Mouse (Mus musculus) kidney, embryonic 15.5 days (tissue): ENCODE measurements around the gene Glod5. TPM values are rescaled to one million over a fixed set of nuclear protein-coding genes. Genes with fewer than 3 reads are reported as not detected.

Source experiments
- ATAC-seq: fragments of 200-750 bp; cut with Nextera tagmentation; replicated peaks from 2 replicates; pipeline ENCODE4 v1.8.0; 2017; ENCODE audit warnings: moderate TSS enrichment; ENCODE audit not compliant: low FRiP score
- H3K27ac ChIP-seq: fragments of 300-500 bp; sonication (generic); 2 replicates; pipeline ENCODE4 v1.5.1; 2015; ENCODE audit warnings: mild to moderate bottlenecking, inconsistent platforms
- H3K27me3 ChIP-seq: fragments of 300-500 bp; sonication (generic); 2 replicates; pipeline ENCODE4 v1.6.1; 2015; ENCODE audit warnings: inconsistent platforms
- H3K36me3 ChIP-seq: fragments of 300-500 bp; sonication (generic); 2 replicates; pipeline ENCODE4 v1.6.1; 2015; ENCODE audit warnings: inconsistent platforms
- H3K4me1 ChIP-seq: fragments of 300-500 bp; sonication (generic); 2 replicates; pipeline ENCODE4 v1.6.1; 2015; ENCODE audit warnings: inconsistent platforms
- H3K4me2 ChIP-seq: fragments of 300-500 bp; sonication (generic); 2 replicates; pipeline ENCODE4 v1.6.1; 2015; ENCODE audit warnings: moderate library complexity, mild to moderate bottlenecking, inconsistent platforms
- H3K4me3 ChIP-seq: fragments of 300-500 bp; sonication (generic); replicated peaks from 2 replicates; pipeline ENCODE4 v1.5.1; 2015; ENCODE audit warnings: mild to moderate bottlenecking, inconsistent platforms
- H3K9ac ChIP-seq: fragments of 300-500 bp; sonication (generic); 2 replicates; pipeline ENCODE4 v1.6.1; 2015; ENCODE audit warnings: mild to moderate bottlenecking, inconsistent platforms
- H3K9me3 ChIP-seq: fragments of 300-500 bp; sonication (generic); replicated peaks from 2 replicates; pipeline ENCODE4 v1.6.1; 2016; ENCODE audit warnings: inconsistent platforms
- WGBS: fragments of 180-500 bp; shearing (Covaris S2); methylation state at CpG from one replicate; pipeline ENCODE4 v1.1.7; 2015; ENCODE audit warnings: mixed read lengths; 5-methylcytosine and 5-hydroxymethylcytosine counted together
- polyA plus RNA-seq: library from polyadenylated mRNA; unstranded; fragments of >200 nt; fragmentation: Nextera tagmentation; extraction: Ambion mirVana; gene quantifications from 2 replicates; pipeline ENCODE4 v1.2.1, GENCODE M21; 2015

Gene Glod5
- polyA plus RNA-seq, 1 experiment from 2014 or later, result not detected

DNA sequence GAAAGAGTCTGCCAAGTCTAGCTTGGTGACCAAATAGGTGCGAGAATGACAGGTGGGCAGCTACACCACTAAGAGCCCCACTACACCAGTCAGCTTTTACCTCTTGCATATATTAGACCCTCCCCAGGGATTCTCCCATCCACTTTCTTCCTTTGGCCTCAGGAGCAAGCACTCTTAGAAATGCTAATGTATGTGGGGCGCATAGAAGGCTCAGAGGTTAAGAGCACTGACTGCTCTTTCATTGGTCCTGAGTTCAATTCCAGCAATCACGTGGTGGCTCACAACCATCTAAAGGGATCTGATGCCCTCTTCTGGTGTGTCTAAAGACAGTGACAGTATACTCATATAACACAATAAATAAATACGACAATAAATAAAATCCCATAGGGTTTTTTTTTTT, 15.3 kb downstream of the Glod5 start:
- H3K36me3 ChIP-seq, result no peaks in the 10 kb centered on the region
- no peak overlapping the region for H3K4me3 ChIP-seq
- 62% methylated on average over 4 of the region's 4 CpGs for WGBS
- H3K4me2 ChIP-seq, result no peak overlapping the region
- H3K27me3 ChIP-seq, result no peaks in the 10 kb centered on the region
- no peaks in the 10 kb centered on the region for H3K9me3 ChIP-seq
- no peak overlapping the region for H3K9ac ChIP-seq
- no peak overlapping the region for H3K27ac ChIP-seq
- no peaks in the 10 kb centered on the region for H3K4me1 ChIP-seq
- no peak for ATAC-seq

GRCm38 (mm10) chrX:8002001-8002400, 16.3 kb downstream of the Glod5 start:
- H3K9me3 ChIP-seq, result no peaks in the 10 kb centered on the region
- H3K9ac ChIP-seq, result no peak overlapping the region
- H3K36me3 ChIP-seq, result no peaks in the 10 kb centered on the region
- H3K4me3 ChIP-seq, result no peak overlapping the region
- ATAC-seq, result no peak
- no peaks in the 10 kb centered on the region for H3K27me3 ChIP-seq
- H3K27ac ChIP-seq, result no peak overlapping the region
- WGBS, result 20% methylated on average over 5 of the region's 5 CpGs
- H3K4me2 ChIP-seq, result no peak overlapping the region
- H3K4me1 ChIP-seq, result no peaks in the 10 kb centered on the region

- WGBS, result 77% methylated on average over 3 of the region's 3 CpGs
- H3K4me1 ChIP-seq, result no peaks in the 10 kb centered on the region
- H3K9me3 ChIP-seq, result no peaks in the 10 kb centered on the region
- H3K4me3 ChIP-seq, result no peak overlapping the region
- no peak overlapping the region for H3K9ac ChIP-seq
- no peaks in the 10 kb centered on the region for H3K36me3 ChIP-seq
- no peaks in the 10 kb centered on the region for H3K27me3 ChIP-seq
- no peak for ATAC-seq
- H3K27ac ChIP-seq, result no peak overlapping the region
- H3K4me2 ChIP-seq, result no peak overlapping the region
Measured at GRCm38 (mm10) chrX:8000546-8001192, 17.6 kb downstream of the Glod5 start.

- no peak overlapping the region for H3K9ac ChIP-seq
- H3K4me3 ChIP-seq, result no peak overlapping the region
- no peak for ATAC-seq
- no peaks in the 10 kb centered on the region for H3K36me3 ChIP-seq
- WGBS, result 74% methylated on average over 10 of the region's 10 CpGs
- no peaks in the 10 kb centered on the region for H3K4me1 ChIP-seq
- no peak overlapping the region for H3K4me2 ChIP-seq
- no peaks in the 10 kb centered on the region for H3K9me3 ChIP-seq
- no peaks in the 10 kb centered on the region for H3K27me3 ChIP-seq
- 0 out of 2 replicates have a peak overlapping the region, but pooled peaks have one; percentile 45 for H3K27ac ChIP-seq
Measured at GRCm38 (mm10) chrX:7993068-7993735, 25.1 kb downstream of the Glod5 start.

GRCm38 (mm10) chrX:7992379-7993067, 25.8 kb downstream of the Glod5 start:
- peak; percentile 67; the same call in 1 of the 2 replicates for ATAC-seq
- Histone ChIP-seq H3K27me3 (no peaks in the 10 kb centered on the region), H3K4me2 (no peak overlapping the region), H3K9me3 (no peaks in the 10 kb centered on the region), H3K4me1 (no peaks in the 10 kb centered on the region), H3K9ac (no peak overlapping the region), H3K27ac (peak overlapping the region; percentile 45; the same call in 1 of the 2 replicates), H3K4me3 (no peak overlapping the region), H3K36me3 (no peaks in the 10 kb centered on the region)
- WGBS, result 53% methylated on average over 8 of the region's 8 CpGs

GRCm38 (mm10) chrX:7981368-7981767, 36.9 kb downstream of the Glod5 start:
- Histone ChIP-seq H3K9me3 (no peaks in the 10 kb centered on the region), H3K27me3 (no peaks in the 10 kb centered on the region), H3K36me3 (no peaks in the 10 kb centered on the region), H3K9ac (no peak overlapping the region), H3K27ac (no peak overlapping the region), H3K4me3 (no peak overlapping the region), H3K4me2 (no peak overlapping the region), H3K4me1 (no peaks in the 10 kb centered on the region)
- WGBS, result 84% methylated on average over 7 of the region's 7 CpGs
- no peak for ATAC-seq

GRCm38 (mm10) chrX:7977892-7978291, 40.4 kb downstream of the Glod5 start, which contains the start of gene Gata1:
TSS of gene Gata1 (minus strand) at chrX:7978071.
- Histone ChIP-seq H3K36me3 (no peaks in the 10 kb centered on the region), H3K4me1 (no peaks in the 10 kb centered on the region), H3K9ac (no peak within 1 kb of the TSS), H3K4me3 (no peak within 1 kb of the TSS), H3K27ac (no peak within 1 kb of the TSS), H3K27me3 (no peaks in the 10 kb centered on the region), H3K4me2 (no peak within 1 kb of the TSS), H3K9me3 (no peaks in the 10 kb centered on the region)
- ATAC-seq, result no peak
- WGBS, result 89% methylated on average over 11 of the region's 11 CpGs

DNA sequence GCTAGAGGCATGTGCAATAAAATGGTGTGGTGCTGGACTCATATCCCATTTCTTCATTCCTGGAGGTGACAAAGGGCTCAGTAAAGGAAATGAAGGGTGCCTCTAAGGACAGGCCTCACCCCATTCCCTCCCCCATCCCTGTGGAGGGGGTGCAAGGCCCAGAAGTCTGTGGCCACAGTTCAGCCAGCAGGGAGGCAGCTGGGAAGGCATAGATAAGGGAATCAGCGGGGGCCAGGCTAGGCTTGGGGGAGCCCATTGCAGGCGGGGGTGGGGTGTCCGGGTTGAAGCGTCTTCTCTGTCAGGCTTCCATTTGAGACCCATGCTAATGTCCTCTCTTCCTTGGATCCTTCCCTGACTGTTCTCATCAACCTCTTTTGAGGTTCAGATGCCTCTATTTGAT, 47.0 kb downstream of the Glod5 start:
- peak; percentile 49; the same call in 1 of the 2 replicates for ATAC-seq
- no peaks in the 10 kb centered on the region for H3K27me3 ChIP-seq
- H3K4me1 ChIP-seq, result no peaks in the 10 kb centered on the region
- H3K36me3 ChIP-seq, result no peaks in the 10 kb centered on the region
- H3K27ac ChIP-seq, result no peak overlapping the region
- 70% methylated on average over 4 of the region's 4 CpGs for WGBS
- no peaks in the 10 kb centered on the region for H3K9me3 ChIP-seq
- H3K4me2 ChIP-seq, result no peak overlapping the region
- no peak overlapping the region for H3K4me3 ChIP-seq
- no peak overlapping the region for H3K9ac ChIP-seq

DNA sequence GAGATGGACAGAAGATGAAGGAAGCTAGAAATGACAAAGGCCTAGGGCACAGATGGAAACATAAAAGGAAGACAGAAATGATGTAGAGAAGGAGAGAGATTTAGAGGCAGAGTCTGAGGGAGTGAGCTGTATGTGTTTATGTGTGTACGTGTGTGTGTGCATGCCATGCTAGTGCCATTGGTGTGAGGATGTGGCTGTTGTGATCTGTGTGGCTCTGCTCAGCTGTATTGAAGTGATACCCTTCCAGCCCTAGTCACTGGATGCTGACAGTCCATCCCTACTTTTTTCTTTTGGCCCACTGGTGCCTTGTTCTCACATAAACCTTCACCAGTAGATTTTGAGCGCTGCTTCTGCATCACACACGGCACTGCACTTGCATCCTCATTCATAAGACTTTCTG, 49.4 kb downstream of the Glod5 start:
- H3K36me3 ChIP-seq, result no peaks in the 10 kb centered on the region
- H3K27ac ChIP-seq, result no peak overlapping the region
- no peak overlapping the region for H3K4me3 ChIP-seq
- no peaks in the 10 kb centered on the region for H3K27me3 ChIP-seq
- no peak overlapping the region for H3K9ac ChIP-seq
- WGBS, result 92% methylated on average over 3 of the region's 3 CpGs
- no peaks in the 10 kb centered on the region for H3K9me3 ChIP-seq
- no peak overlapping the region for H3K4me2 ChIP-seq
- no peak for ATAC-seq
- H3K4me1 ChIP-seq, result no peaks in the 10 kb centered on the region

DNA sequence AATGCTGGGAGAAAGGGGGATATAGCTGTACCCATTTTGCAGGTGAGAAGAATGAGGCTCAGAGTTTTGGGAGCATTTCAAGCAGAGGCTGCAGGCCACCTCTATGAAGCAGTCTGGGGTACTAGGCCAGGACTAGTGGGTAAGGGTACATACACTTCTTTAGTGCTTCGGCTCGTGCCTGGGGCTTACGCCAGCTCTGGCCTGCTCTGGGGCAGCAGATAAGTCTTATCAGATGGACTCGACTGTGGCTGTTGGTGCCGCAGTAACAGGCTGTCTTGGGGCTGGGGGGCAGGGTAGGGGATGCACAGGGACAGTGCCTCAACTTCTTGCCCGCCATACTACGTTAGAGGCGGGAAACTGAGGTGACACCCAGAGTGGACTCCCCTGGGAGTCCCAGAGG, 50.1 kb downstream of the Glod5 start:
- 86% methylated on average over 8 of the region's 8 CpGs for WGBS
- no peak overlapping the region for H3K27ac ChIP-seq
- no peaks in the 10 kb centered on the region for H3K36me3 ChIP-seq
- H3K4me1 ChIP-seq, result no peaks in the 10 kb centered on the region
- no peak overlapping the region for H3K4me2 ChIP-seq
- H3K27me3 ChIP-seq, result no peaks in the 10 kb centered on the region
- no peak overlapping the region for H3K9ac ChIP-seq
- ATAC-seq, result no peak
- no peak overlapping the region for H3K4me3 ChIP-seq
- H3K9me3 ChIP-seq, result no peaks in the 10 kb centered on the region

- Histone ChIP-seq H3K9ac (no peak overlapping the region), H3K4me3 (no peak overlapping the region), H3K27ac (no peak overlapping the region), H3K4me1 (no peaks in the 10 kb centered on the region), H3K4me2 (no peak overlapping the region), H3K27me3 (no peaks in the 10 kb centered on the region), H3K36me3 (no peaks in the 10 kb centered on the region), H3K9me3 (no peaks in the 10 kb centered on the region)
- WGBS, result 78% methylated on average over 9 of the region's 9 CpGs
- no peak for ATAC-seq
Measured at GRCm38 (mm10) chrX:7967596-7968201, 50.6 kb downstream of the Glod5 start.

GRCm38 (mm10) chrX:7966161-7966560, 52.1 kb downstream of the Glod5 start:
- Histone ChIP-seq H3K27me3 (no peaks in the 10 kb centered on the region), H3K9ac (no peak overlapping the region), H3K4me1 (no peaks in the 10 kb centered on the region), H3K4me2 (no peak overlapping the region), H3K27ac (no peak overlapping the region), H3K36me3 (no peaks in the 10 kb centered on the region), H3K4me3 (no peak overlapping the region), H3K9me3 (no peaks in the 10 kb centered on the region)
- 79% methylated on average over 4 of the region's 4 CpGs for WGBS
- no peak for ATAC-seq
